9 mouse cellular contexts compared by ENCODE assay signal in the genomic region with DNA sequence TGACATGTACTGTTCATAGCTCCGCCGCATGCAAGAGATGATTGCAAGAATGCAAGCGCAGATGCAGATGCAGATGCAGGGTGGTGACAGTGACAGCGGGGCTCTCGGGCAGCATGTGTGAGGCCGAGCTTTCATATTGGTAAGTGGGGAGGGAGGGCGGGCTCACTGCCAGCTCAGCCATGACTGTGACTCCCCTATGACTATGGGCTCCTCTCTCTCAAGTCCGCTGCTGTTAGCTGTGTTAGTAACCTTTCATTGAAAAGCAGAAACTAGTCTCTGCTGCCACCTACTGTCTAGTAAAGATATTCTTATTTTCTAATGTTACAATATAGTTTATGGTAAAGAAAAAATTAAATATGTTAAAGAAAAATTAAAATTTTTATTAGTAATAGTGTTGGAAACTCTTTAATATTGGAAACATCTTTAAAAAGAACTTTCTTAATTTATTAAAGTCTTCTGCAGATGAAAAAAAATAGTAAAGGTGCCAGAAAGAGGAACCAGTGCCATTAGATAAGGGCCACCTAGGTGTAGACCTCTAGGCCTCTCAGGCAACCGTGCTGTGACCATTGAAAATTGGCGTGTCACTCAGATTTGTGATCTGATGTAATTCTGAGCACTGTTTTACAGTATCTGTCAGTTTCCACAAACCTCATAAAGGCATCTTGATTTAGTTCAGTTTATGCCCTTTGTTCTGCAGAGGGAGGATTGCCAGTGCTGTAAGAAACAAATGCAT. TPM values are rescaled to one million over a fixed set of nuclear protein-coding genes. Genes with fewer than 3 reads are reported as not detected.
DNase-seq lines count a peak whose midpoint lies in the region; ATAC-seq and TF ChIP-seq lines count a peak whose summit lies in the region.
"Had no signal": no experiment of that assay in that cellular context is flagged by ENCODE, and none has a peak within 500 bp of the region (broad histone marks: within the 10 kb centered on the region; RNA-seq: fewer than 3 reads in every experiment).

No protein-coding gene starts in this region.

- no peak overlapping the region for H3K27ac ChIP-seq in kidney, embryonic 14.5 days (ENCODE audit: low read depth, low read length)
- no peak overlapping the region for H3K27ac ChIP-seq in ES-E14 (ENCODE audit: insufficient read depth, low read depth, low read length, poor library complexity, severe bottlenecking)
- H3K27ac ChIP-seq in hindbrain, embryonic 15.5 days (replicated peaks): no peak overlapping the region
- 0 out of 2 replicates have a peak overlapping the region, but pooled peaks have one; percentile 27 for H3K27ac ChIP-seq in midbrain, postnatal 0 days (ENCODE audit: low read depth, low read length)
- H3K27ac ChIP-seq: heart, embryonic 13.5 days had no signal

- in situ Hi-C loops in ES-E14 (cut with MboI; ENCODE audit: low sequenced_read_pairs in 2 of 2, unreplicated experiment in 2 of 2): no loop called here

- peak; percentile 10 for DNase-seq in kidney, postnatal 14 days
- DNase-seq in ES-E14 (ENCODE audit: low read depth, low spot score): peak; percentile 12
- DNase-seq in c-Kit-positive CD71-negative TER-119-negative erythroid progenitor cells, embryonic 14.5 days (ENCODE audit: low read depth): peak; percentile 39
- DNase-seq in midbrain, postnatal 0 days (ENCODE audit: low spot score): peak; percentile 89

- ATAC-seq in kidney, embryonic 14.5 days (ENCODE audit: low FRiP score, low TSS enrichment): no peak
- ATAC-seq in hindbrain, embryonic 15.5 days (ENCODE audit: low FRiP score, low read depth): 0 out of 2 replicates have a peak, but pooled peaks have one; percentile 31
- 0 out of 2 replicates have a peak, but pooled peaks have one; percentile 28 for ATAC-seq in midbrain, postnatal 0 days (ENCODE audit: low FRiP score)
- no peak for ATAC-seq in erythroblast, adult 5-6 weeks (replicated peaks; ENCODE audit: low FRiP score, poor library complexity, severe bottlenecking)

- peaks cover 61% of the 10 kb centered on the region for H3K36me3 ChIP-seq in kidney, embryonic 14.5 days (ENCODE audit: control insufficient read depth, insufficient read depth, low read length)
- H3K36me3 ChIP-seq in ES-E14 (ENCODE audit: control insufficient read depth, insufficient read depth, low read length, poor library complexity, severe bottlenecking): peaks cover 21% of the 10 kb centered on the region
- peaks cover 50% of the 10 kb centered on the region for H3K36me3 ChIP-seq in hindbrain, embryonic 15.5 days
- H3K36me3 ChIP-seq in midbrain, postnatal 0 days (ENCODE audit: insufficient read depth, low read length): peaks cover 11% of the 10 kb centered on the region

- H3K4me1 ChIP-seq in kidney, embryonic 14.5 days (ENCODE audit: control insufficient read depth, insufficient read depth, low read length): no peaks in the 10 kb centered on the region
- peaks cover 0 to 2% of the 10 kb centered on the region in 2 experiments; a peak in 1 of 4 replicates for H3K4me1 ChIP-seq in ES-E14 (ENCODE audit: control insufficient read depth in 2 of 2, insufficient read depth in 2 of 2, low read length in 2 of 2, poor library complexity in 1 of 2)
- H3K4me1 ChIP-seq in hindbrain, embryonic 15.5 days (replicated peaks): peaks cover 7% of the 10 kb centered on the region
- no peaks in the 10 kb centered on the region for H3K4me1 ChIP-seq in midbrain, postnatal 0 days (ENCODE audit: insufficient read depth, low read length)

- no peak overlapping the region for H3K4me2 ChIP-seq in kidney, embryonic 14.5 days (replicated peaks; ENCODE audit: low read depth, low read length)
- no peak overlapping the region for H3K4me2 ChIP-seq in hindbrain, embryonic 15.5 days
- no peak overlapping the region for H3K4me2 ChIP-seq in midbrain, postnatal 0 days (ENCODE audit: low read depth, low read length, poor library complexity, severe bottlenecking)
- H3K4me2 ChIP-seq: heart, embryonic 13.5 days had no signal

- 56% methylated on average over 10 of the region's 10 CpGs for WGBS in kidney, embryonic 14.5 days
- WGBS in hindbrain, embryonic 15.5 days: 40% methylated on average over 10 of the region's 10 CpGs
- WGBS in midbrain, postnatal 0 days: 51% methylated on average over 10 of the region's 10 CpGs

- H3K4me3 ChIP-seq in kidney, embryonic 14.5 days (ENCODE audit: low read length): no peak overlapping the region
- H3K4me3 ChIP-seq in ES-E14 (ENCODE audit: insufficient read depth in 1 of 2, low read depth in 1 of 2, low read length in 2 of 2, poor library complexity in 1 of 2, severe bottlenecking in 1 of 2): no peak overlapping the region
- no peak overlapping the region for H3K4me3 ChIP-seq in hindbrain, embryonic 15.5 days
- no peak overlapping the region for H3K4me3 ChIP-seq in midbrain, postnatal 0 days (ENCODE audit: low read depth, low read length)
- H3K4me3 ChIP-seq: heart, embryonic 13.5 days; myocyte had no signal

- peak; percentile 72 for TF ChIP-seq CTCF in midbrain, postnatal 0 days (IDR thresholded peaks at IDR 0.05)

- no peaks in the 10 kb centered on the region for H3K9me3 ChIP-seq in kidney, embryonic 14.5 days (ENCODE audit: control insufficient read depth, low read length)
- H3K9me3 ChIP-seq in ES-E14 (ENCODE audit: control insufficient read depth, insufficient read depth, low read depth, low read length): no peaks in the 10 kb centered on the region
- no peaks in the 10 kb centered on the region for H3K9me3 ChIP-seq in hindbrain, embryonic 15.5 days
- no peaks in the 10 kb centered on the region for H3K9me3 ChIP-seq in midbrain, postnatal 0 days (ENCODE audit: low read length)
- H3K9me3 ChIP-seq: heart, embryonic 13.5 days had no signal

- no peaks in the 10 kb centered on the region for H3K27me3 ChIP-seq in kidney, embryonic 14.5 days (ENCODE audit: control insufficient read depth, insufficient read depth, low read length)
- no peaks in the 10 kb centered on the region for H3K27me3 ChIP-seq in hindbrain, embryonic 15.5 days
- no peaks in the 10 kb centered on the region for H3K27me3 ChIP-seq in midbrain, postnatal 0 days (ENCODE audit: insufficient read depth, low read length)
- H3K27me3 ChIP-seq: heart, embryonic 13.5 days had no signal

- H3K9ac ChIP-seq in kidney, embryonic 14.5 days (ENCODE audit: low read depth, low read length): no peak overlapping the region
- H3K9ac ChIP-seq in ES-E14 (ENCODE audit: insufficient read depth, low read depth, low read length, poor library complexity, severe bottlenecking): no peak overlapping the region
- H3K9ac ChIP-seq in hindbrain, embryonic 15.5 days: no peak overlapping the region
- H3K9ac ChIP-seq in midbrain, postnatal 0 days (replicated peaks; ENCODE audit: low read length, poor library complexity, severe bottlenecking): no peak overlapping the region
- H3K9ac ChIP-seq: heart, embryonic 13.5 days had no signal

TF ChIP-seq in ES-E14, 5 proteins besides CTCF, POLR2A, EP300 and RAD21:
- TF ChIP-seq ZC3H11A (IDR thresholded peaks at IDR 0.05; ENCODE audit: borderline replicate concordance, low read depth, low read length) (no peak), ZNF384 (IDR thresholded peaks at IDR 0.05; ENCODE audit: low read depth, low read length) (no peak), HCFC1 (IDR thresholded peaks at IDR 0.05; ENCODE audit: borderline replicate concordance, insufficient read depth, low read length) (no peak), MAFK (IDR thresholded peaks at IDR 0.05; ENCODE audit: insufficient read depth, low read depth, low read length) (no peak), CHD2 (IDR thresholded peaks at IDR 0.05; ENCODE audit: low read depth, low read length) (no peak)

RNA-seq across cellular contexts. Expression of a gene that starts 4.8 kb away (rescaled TPM):
- 6.2 and 7.5 TPM in 2 replicates for polyA plus RNA-seq in kidney, embryonic 14.5 days (2014; fragmentation: Nextera tagmentation; extraction: Ambion mirVana)
- 2.5 and 2.8 TPM in 2 replicates for total RNA-seq in ES-E14 (2012; rRNA removed)
- 4.9 and 5.1 TPM in 2 replicates for polyA plus RNA-seq in hindbrain, embryonic 15.5 days (2015; fragmentation: Nextera tagmentation; extraction: Ambion mirVana)
- 7.4 and 7.8 TPM in 2 replicates for total RNA-seq in midbrain, postnatal 0 days (2014; rRNA removed)
- 2.2 and 2.3 TPM in 2 replicates for polyA plus RNA-seq in midbrain, postnatal 0 days (2015; fragmentation: Nextera tagmentation; extraction: Ambion mirVana)
- not detected in 2 replicates for total RNA-seq in erythroblast, adult 5-6 weeks (2015; ENCODE audit: low replicate concordance)
- total RNA-seq in erythroblast, adult 5-6 weeks (2017; ENCODE audit: low replicate concordance): 0.09 and 0.14 TPM in 2 replicates

RNA-seq across cellular contexts. Expression of a gene that starts 28.5 kb away (rescaled TPM):
- 128 and 161 TPM in 2 replicates for polyA plus RNA-seq in kidney, embryonic 14.5 days (2014; fragmentation: Nextera tagmentation; extraction: Ambion mirVana)
- total RNA-seq in ES-E14 (2012; rRNA removed): 85.7 and 147 TPM in 2 replicates
- polyA plus RNA-seq in hindbrain, embryonic 15.5 days (2015; fragmentation: Nextera tagmentation; extraction: Ambion mirVana): 66.9 and 82.4 TPM in 2 replicates
- 67.4 and 75.6 TPM in 2 replicates for total RNA-seq in midbrain, postnatal 0 days (2014; rRNA removed)
- polyA plus RNA-seq in midbrain, postnatal 0 days (2015; fragmentation: Nextera tagmentation; extraction: Ambion mirVana): 66.2 and 76.8 TPM in 2 replicates
- total RNA-seq in erythroblast, adult 5-6 weeks (2015; ENCODE audit: low replicate concordance): 38.5 and 57.5 TPM in 2 replicates
- total RNA-seq in erythroblast, adult 5-6 weeks (2017; ENCODE audit: low replicate concordance): 37.7 and 44.2 TPM in 2 replicates

Comparison
In these comparisons a context has a peak if more than half of its experiments do, and no peak if none do; other contexts are left out.
1. DNase-seq: peak in every context shown above with its lines; median percentile 89 in midbrain, postnatal 0 days; 39 in c-Kit-positive CD71-negative TER-119-negative erythroid progenitor cells, embryonic 14.5 days; 12 in ES-E14; 10 in kidney, postnatal 14 days.
2. ATAC-seq: peak in hindbrain, embryonic 15.5 days (single experiment) and midbrain, postnatal 0 days (single experiment); none in kidney, embryonic 14.5 days (single experiment) and erythroblast, adult 5-6 weeks (single experiment).